Mouse (Mus musculus) midbrain, embryonic 14.5 days (tissue): ENCODE data around the gene Fam13c. TPM values are rescaled to one million over a fixed set of nuclear protein-coding genes. Genes with fewer than 3 reads are reported as not detected.

ENCODE experiments used
- ATAC-seq: fragments of 200-750 bp; cut with Nextera tagmentation; 2 replicates; pipeline ENCODE4 v1.8.0; 2017; ENCODE audit warnings: moderate number of reproducible peaks, moderate library complexity; ENCODE audit not compliant: low FRiP score, low TSS enrichment
- DNase-seq: peaks from one replicate; pipeline ENCODE4 v3.0.0-alpha.2; 2015
- H3K27ac ChIP-seq: fragments of 300-500 bp; sonication (generic); replicated peaks from 2 replicates; pipeline ENCODE4 v1.5.1; 2014; ENCODE audit warnings: mild to moderate bottlenecking, low read depth, low read length, moderate library complexity
- H3K27me3 ChIP-seq: fragments of 300-500 bp; sonication (generic); 2 replicates; pipeline ENCODE4 v1.6.1; 2014; ENCODE audit warnings: low read length, control low read depth, mixed read lengths; ENCODE audit not compliant: control insufficient read depth, insufficient read depth
- H3K36me3 ChIP-seq: fragments of 300-500 bp; sonication (generic); 2 replicates; pipeline ENCODE4 v1.6.1; 2014; ENCODE audit warnings: low read length, control low read depth; ENCODE audit not compliant: control insufficient read depth, insufficient read depth
- H3K4me1 ChIP-seq: fragments of 300-500 bp; sonication (generic); 2 replicates; pipeline ENCODE4 v1.6.1; 2014; ENCODE audit warnings: mild to moderate bottlenecking, antibody characterized with exemption, low read length, control low read depth; ENCODE audit not compliant: control insufficient read depth, insufficient read depth
- H3K4me2 ChIP-seq: fragments of 300-500 bp; sonication (generic); 2 replicates; pipeline ENCODE4 v1.6.1; 2014; ENCODE audit warnings: mild to moderate bottlenecking, low read length, moderate library complexity
- H3K4me3 ChIP-seq: fragments of 300-500 bp; sonication (generic); replicated peaks from 2 replicates; pipeline ENCODE4 v1.5.1; 2014; ENCODE audit warnings: low read depth, low read length
- H3K9ac ChIP-seq: fragments of 300-500 bp; sonication (generic); replicated peaks from 2 replicates; pipeline ENCODE4 v1.6.1; 2014; ENCODE audit warnings: mild to moderate bottlenecking, low read length, moderate library complexity
- H3K9me3 ChIP-seq: fragments of 300-500 bp; sonication (generic); 2 replicates; pipeline ENCODE4 v1.6.1; 2016; ENCODE audit warnings: low read length, control low read depth, mixed read lengths; ENCODE audit not compliant: control insufficient read depth
- WGBS: fragments of 180-500 bp; shearing (Covaris S2); extraction: QIAGEN DNeasy Blood & Tissue Kit; methylation state at CpG from one replicate; pipeline ENCODE4 v1.1.7; 2014; 5-methylcytosine and 5-hydroxymethylcytosine counted together
- polyA plus RNA-seq: library from polyadenylated mRNA; unstranded; fragments of >200 nt; fragmentation: Nextera tagmentation; extraction: Ambion mirVana; gene quantifications from 2 replicates; pipeline ENCODE4 v1.2.1, GENCODE M21; 2014

Gene Fam13c
- 31.3 and 33.6 TPM in 2 replicates for polyA plus RNA-seq

- DNase-seq (peak; percentile 81), ATAC-seq (peak; percentile 55)
- Histone ChIP-seq H3K9me3 (no peaks in the 10 kb centered on the region), H3K27ac (peak within 1 kb of the TSS; percentile 97), H3K4me1 (peaks cover 37% of the 10 kb centered on the region), H3K9ac (peak within 1 kb of the TSS; percentile 86), H3K4me3 (peak within 1 kb of the TSS; percentile 64), H3K4me2 (peak within 1 kb of the TSS; percentile 65), H3K27me3 (no peaks in the 10 kb centered on the region), H3K36me3 (no peaks in the 10 kb centered on the region)
- 9% methylated on average over 24 of the region's 24 CpGs for WGBS
Measured at GRCm38 (mm10) chr10:70439676-70440521, at the start of gene Fam13c. TSS of gene Fam13c (plus strand) at chr10:70440481.

- no peak for DNase-seq
- Histone ChIP-seq H3K4me3 (no peak overlapping the region), H3K36me3 (no peaks in the 10 kb centered on the region), H3K9ac (no peak overlapping the region), H3K9me3 (peaks cover 19% of the 10 kb centered on the region), H3K4me2 (no peak overlapping the region), H3K27ac (no peak overlapping the region), H3K4me1 (no peaks in the 10 kb centered on the region), H3K27me3 (no peaks in the 10 kb centered on the region)
- 93% methylated on average over 5 of the region's 5 CpGs for WGBS
- ATAC-seq = no peak
Measured at GRCm38 (mm10) chr10:70395900-70396299, 44.4 kb upstream of the Fam13c start.

- DNase-seq = no peak
- no peaks in the 10 kb centered on the region for H3K36me3 ChIP-seq
- WGBS = 68% methylated on average over 6 of the region's 6 CpGs
Measured at GRCm38 (mm10) chr10:70398224-70398623, 42.1 kb upstream of the Fam13c start.

GRCm38 (mm10) chr10:70402006-70402405 is 38.3 kb upstream of the Fam13c start:
- Histone ChIP-seq H3K4me1 (no peaks in the 10 kb centered on the region), H3K36me3 (no peaks in the 10 kb centered on the region), H3K9me3 (no peaks in the 10 kb centered on the region), H3K4me3 (no peak overlapping the region), H3K9ac (no peak overlapping the region), H3K27ac (no peak overlapping the region), H3K4me2 (no peak overlapping the region), H3K27me3 (no peaks in the 10 kb centered on the region)
- DNase-seq (no peak), ATAC-seq (no peak)
- WGBS = 77% methylated on average over 4 of the region's 4 CpGs

More at GRCm38 (mm10) chr10:70398224-70398623, 42.1 kb upstream of the Fam13c start:
- Histone ChIP-seq H3K9me3 (peaks cover 16% of the 10 kb centered on the region), H3K27ac (no peak overlapping the region), H3K9ac (no peak overlapping the region), H3K27me3 (no peaks in the 10 kb centered on the region), H3K4me3 (no peak overlapping the region), H3K4me2 (no peak overlapping the region), H3K4me1 (no peaks in the 10 kb centered on the region)
- no peak for ATAC-seq

GRCm38 (mm10) chr10:70402711-70403110 is 37.6 kb upstream of the Fam13c start:
- H3K9me3 ChIP-seq = no peaks in the 10 kb centered on the region
- no peak overlapping the region for H3K27ac ChIP-seq
- no peak overlapping the region for H3K4me2 ChIP-seq
- H3K27me3 ChIP-seq = no peaks in the 10 kb centered on the region
- no peaks in the 10 kb centered on the region for H3K4me1 ChIP-seq
- 85% methylated on average over 4 of the region's 4 CpGs for WGBS
- no peaks in the 10 kb centered on the region for H3K36me3 ChIP-seq
- no peak overlapping the region for H3K4me3 ChIP-seq
- DNase-seq (no peak), ATAC-seq (no peak)
- no peak overlapping the region for H3K9ac ChIP-seq

- H3K27ac ChIP-seq = no peak overlapping the region
- WGBS = 94% methylated on average over 6 of the region's 6 CpGs
- no peaks in the 10 kb centered on the region for H3K9me3 ChIP-seq
- no peak overlapping the region for H3K4me2 ChIP-seq
- H3K4me1 ChIP-seq = 0 out of 2 replicates have a peak, but pooled peaks cover 3% of the 10 kb centered on the region
- H3K9ac ChIP-seq = no peak overlapping the region
- no peaks in the 10 kb centered on the region for H3K36me3 ChIP-seq
- no peaks in the 10 kb centered on the region for H3K27me3 ChIP-seq
- H3K4me3 ChIP-seq = no peak overlapping the region
- DNase-seq (no peak), ATAC-seq (no peak)
Measured at GRCm38 (mm10) chr10:70417811-70418486, 22.3 kb upstream of the Fam13c start.

- Histone ChIP-seq H3K36me3 (no peaks in the 10 kb centered on the region), H3K9ac (no peak overlapping the region), H3K9me3 (no peaks in the 10 kb centered on the region), H3K4me3 (no peak overlapping the region), H3K4me1 (0 out of 2 replicates have a peak, but pooled peaks cover 3% of the 10 kb centered on the region), H3K27me3 (no peaks in the 10 kb centered on the region), H3K27ac (peak overlapping the region; percentile 39), H3K4me2 (peak overlapping the region; percentile 27)
- DNase-seq = peak; percentile 79
- 24% methylated on average over 15 of the region's 15 CpGs for WGBS
- ATAC-seq = peak; percentile 73; the same call in 1 of the 2 replicates
Measured at GRCm38 (mm10) chr10:70419282-70420264, 20.7 kb upstream of the Fam13c start.

GRCm38 (mm10) chr10:70426373-70426772 is 13.9 kb upstream of the Fam13c start:
- Histone ChIP-seq H3K4me2 (no peak overlapping the region), H3K4me1 (no peaks in the 10 kb centered on the region), H3K4me3 (no peak overlapping the region), H3K36me3 (no peaks in the 10 kb centered on the region), H3K27ac (no peak overlapping the region), H3K9ac (no peak overlapping the region), H3K27me3 (no peaks in the 10 kb centered on the region), H3K9me3 (no peaks in the 10 kb centered on the region)
- ATAC-seq = no peak
- DNase-seq = peak; percentile 16
- WGBS = 30% methylated on average over 3 of the region's 3 CpGs
